Mouse (Mus musculus): ENCODE data around the gene Zcchc17. TPM values are rescaled to one million over a fixed set of nuclear protein-coding genes. Genes with fewer than 3 reads are reported as not detected.

Gene Zcchc17
- polyA plus RNA-seq (2016; fragmentation: Nextera tagmentation; extraction: Ambion mirVana) = 74.1 and 79.6 TPM in 2 replicates

GRCm38 (mm10) chr4:130359486-130360237 lies at the start of gene Zcchc17, which contains the start of gene Snrnp40:
Gene Zcchc17, minus strand, starts transcription at chr4:130359943.
Gene Snrnp40, plus strand, starts transcription at chr4:130360132.
- Histone ChIP-seq H3K9me3 (no peaks in the 10 kb centered on the region), H3K4me2 (replicated peaks) (peak within 1 kb of the TSS; percentile 86), H3K27ac (peak within 1 kb of the TSS; percentile 72), H3K4me3 (peak within 1 kb of the TSS; percentile 89), H3K36me3 (peaks cover 33% of the 10 kb centered on the region), H3K4me1 (peaks cover 15% of the 10 kb centered on the region), H3K9ac (peak within 1 kb of the TSS; percentile 85), H3K27me3 (no peaks in the 10 kb centered on the region)
- WGBS = 2% methylated on average over 49 of the region's 49 CpGs
- ATAC-seq (ENCODE audit: insufficient number of reproducible peaks, insufficient read depth, low FRiP score, low TSS enrichment) = peak; percentile 95

DNA sequence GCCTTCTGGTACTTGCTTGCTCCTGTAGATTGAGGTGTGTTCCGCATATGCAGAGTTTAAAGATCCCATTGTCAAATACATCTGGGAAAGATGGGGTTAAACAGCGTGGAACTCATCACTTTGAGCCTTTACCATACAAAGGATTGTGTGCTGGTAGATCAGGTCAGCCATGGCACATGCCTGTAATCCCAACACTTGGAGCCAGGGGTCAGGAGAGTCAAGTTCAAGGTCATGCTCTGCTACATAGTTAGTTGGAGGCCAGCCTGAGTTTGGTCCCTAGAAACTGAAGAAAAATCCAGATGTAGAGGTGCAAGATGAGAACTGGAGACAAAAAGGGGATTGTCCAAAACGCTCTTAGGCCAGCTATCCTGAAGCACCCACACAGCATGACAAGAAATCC lies 31.5 kb upstream of the Zcchc17 start:
- no peak for ATAC-seq (ENCODE audit: insufficient number of reproducible peaks, insufficient read depth, low FRiP score, low TSS enrichment)
- H3K9ac ChIP-seq = no peak overlapping the region
- no peak overlapping the region for H3K4me2 ChIP-seq (replicated peaks)
- no peaks in the 10 kb centered on the region for H3K9me3 ChIP-seq
- 60% methylated on average over 3 of the region's 3 CpGs for WGBS
- H3K4me3 ChIP-seq = no peak overlapping the region
- no peaks in the 10 kb centered on the region for H3K4me1 ChIP-seq
- peaks cover 40% of the 10 kb centered on the region for H3K36me3 ChIP-seq
- no peaks in the 10 kb centered on the region for H3K27me3 ChIP-seq
- H3K27ac ChIP-seq = no peak overlapping the region

- Histone ChIP-seq H3K36me3 (peaks cover 50% of the 10 kb centered on the region), H3K9me3 (no peaks in the 10 kb centered on the region), H3K27ac (no peak overlapping the region), H3K9ac (no peak overlapping the region), H3K4me2 (replicated peaks) (no peak overlapping the region), H3K4me3 (no peak overlapping the region), H3K4me1 (no peaks in the 10 kb centered on the region), H3K27me3 (no peaks in the 10 kb centered on the region)
- WGBS = 90% methylated on average over 7 of the region's 7 CpGs
- no peak for ATAC-seq (ENCODE audit: insufficient number of reproducible peaks, insufficient read depth, low FRiP score, low TSS enrichment)
These were observed 30.2 kb upstream of the Zcchc17 start for GRCm38 (mm10) chr4:130389927-130390326.

GRCm38 (mm10) chr4:130389496-130389895 lies 29.8 kb upstream of the Zcchc17 start:
- Histone ChIP-seq H3K4me3 (no peak overlapping the region), H3K4me1 (no peaks in the 10 kb centered on the region), H3K27me3 (no peaks in the 10 kb centered on the region), H3K36me3 (peaks cover 54% of the 10 kb centered on the region), H3K4me2 (replicated peaks) (no peak overlapping the region), H3K27ac (no peak overlapping the region), H3K9ac (no peak overlapping the region), H3K9me3 (no peaks in the 10 kb centered on the region)
- WGBS = 77% methylated on average over 6 of the region's 6 CpGs
- no peak for ATAC-seq (ENCODE audit: insufficient number of reproducible peaks, insufficient read depth, low FRiP score, low TSS enrichment)

DNA sequence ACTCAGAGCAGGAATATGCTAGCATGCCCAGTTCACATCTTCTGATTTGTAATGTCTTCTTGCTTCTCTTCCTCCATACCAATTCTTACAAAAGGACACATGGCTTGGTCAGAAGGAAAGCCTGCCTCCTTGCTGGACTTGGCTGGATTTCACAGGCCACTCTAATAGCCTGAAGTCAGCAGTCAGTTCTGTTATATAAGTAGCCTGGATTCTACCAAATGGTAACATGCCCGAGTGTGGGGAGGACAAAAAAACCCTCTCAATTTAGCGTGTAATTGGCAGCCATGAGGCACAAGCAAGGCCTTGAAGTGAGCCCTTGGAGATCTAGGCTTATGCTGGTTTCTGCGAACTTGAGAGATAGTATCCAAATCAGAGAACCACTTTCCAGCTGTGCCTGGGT lies 27.5 kb upstream of the Zcchc17 start:
- no peak overlapping the region for H3K4me2 ChIP-seq (replicated peaks)
- H3K27me3 ChIP-seq = no peaks in the 10 kb centered on the region
- no peak overlapping the region for H3K27ac ChIP-seq
- H3K9ac ChIP-seq = no peak overlapping the region
- H3K36me3 ChIP-seq = peaks cover 75% of the 10 kb centered on the region
- H3K4me3 ChIP-seq = no peak overlapping the region
- no peaks in the 10 kb centered on the region for H3K9me3 ChIP-seq
- 84% methylated on average over 3 of the region's 3 CpGs for WGBS
- no peaks in the 10 kb centered on the region for H3K4me1 ChIP-seq
- ATAC-seq (ENCODE audit: insufficient number of reproducible peaks, insufficient read depth, low FRiP score, low TSS enrichment) = no peak

GRCm38 (mm10) chr4:130380418-130380817 lies 20.7 kb upstream of the Zcchc17 start:
- H3K9ac ChIP-seq = no peak overlapping the region
- WGBS = 89% methylated on average over 2 of the region's 2 CpGs
- H3K4me1 ChIP-seq = no peaks in the 10 kb centered on the region
- ATAC-seq (ENCODE audit: insufficient number of reproducible peaks, insufficient read depth, low FRiP score, low TSS enrichment) = no peak
- H3K36me3 ChIP-seq = peaks cover 84% of the 10 kb centered on the region
- H3K4me3 ChIP-seq = no peak overlapping the region
- no peaks in the 10 kb centered on the region for H3K9me3 ChIP-seq
- H3K27me3 ChIP-seq = no peaks in the 10 kb centered on the region
- H3K27ac ChIP-seq = no peak overlapping the region
- no peak overlapping the region for H3K4me2 ChIP-seq (replicated peaks)

GRCm38 (mm10) chr4:130379181-130379580 lies 19.4 kb upstream of the Zcchc17 start:
- H3K4me3 ChIP-seq = no peak overlapping the region
- H3K4me1 ChIP-seq = no peaks in the 10 kb centered on the region
- 100% methylated on average over 2 of the region's 2 CpGs for WGBS
- H3K27me3 ChIP-seq = no peaks in the 10 kb centered on the region
- H3K27ac ChIP-seq = no peak overlapping the region
- H3K4me2 ChIP-seq (replicated peaks) = no peak overlapping the region
- H3K9me3 ChIP-seq = no peaks in the 10 kb centered on the region
- H3K36me3 ChIP-seq = peaks cover 84% of the 10 kb centered on the region
- no peak overlapping the region for H3K9ac ChIP-seq
- ATAC-seq (ENCODE audit: insufficient number of reproducible peaks, insufficient read depth, low FRiP score, low TSS enrichment) = no peak

- ATAC-seq (ENCODE audit: insufficient number of reproducible peaks, insufficient read depth, low FRiP score, low TSS enrichment) = no peak
- H3K4me2 ChIP-seq (replicated peaks) = no peak overlapping the region
- WGBS = 86% methylated on average over 4 of the region's 4 CpGs
- H3K4me1 ChIP-seq = no peaks in the 10 kb centered on the region
- no peaks in the 10 kb centered on the region for H3K27me3 ChIP-seq
- peaks cover 81% of the 10 kb centered on the region for H3K36me3 ChIP-seq
- no peak overlapping the region for H3K4me3 ChIP-seq
- H3K9ac ChIP-seq = no peak overlapping the region
- no peaks in the 10 kb centered on the region for H3K9me3 ChIP-seq
- H3K27ac ChIP-seq = no peak overlapping the region
These were observed 17.8 kb upstream of the Zcchc17 start for GRCm38 (mm10) chr4:130377500-130377899.

DNA sequence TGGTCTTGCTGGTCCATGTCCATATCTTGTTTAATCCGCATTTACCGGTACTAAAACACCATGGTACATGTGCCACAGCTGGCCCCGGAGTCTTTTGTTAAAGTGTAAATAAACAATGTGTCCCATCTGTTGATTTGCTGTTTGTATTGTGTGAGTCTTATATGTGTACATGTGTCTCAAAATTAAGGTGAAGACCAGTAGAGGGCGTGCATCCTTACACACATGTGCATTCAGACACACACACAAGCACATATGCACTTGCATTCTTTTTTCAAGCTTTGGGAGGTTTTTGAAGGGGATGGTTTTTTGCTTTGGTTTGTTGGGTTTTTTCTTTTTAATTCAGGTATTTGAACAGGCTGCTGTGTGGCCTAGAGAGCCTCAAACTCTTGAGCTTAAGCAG lies 16.9 kb upstream of the Zcchc17 start:
- 89% methylated on average over 4 of the region's 4 CpGs for WGBS
- no peak overlapping the region for H3K4me3 ChIP-seq
- ATAC-seq (ENCODE audit: insufficient number of reproducible peaks, insufficient read depth, low FRiP score, low TSS enrichment) = no peak
- H3K27ac ChIP-seq = no peak overlapping the region
- H3K36me3 ChIP-seq = peaks cover 78% of the 10 kb centered on the region
- no peaks in the 10 kb centered on the region for H3K9me3 ChIP-seq
- no peak overlapping the region for H3K4me2 ChIP-seq (replicated peaks)
- H3K9ac ChIP-seq = no peak overlapping the region
- H3K4me1 ChIP-seq = no peaks in the 10 kb centered on the region
- H3K27me3 ChIP-seq = no peaks in the 10 kb centered on the region

- H3K27ac ChIP-seq = peak overlapping the region; percentile 67
- H3K4me1 ChIP-seq = peaks cover 15% of the 10 kb centered on the region
- peaks cover 36% of the 10 kb centered on the region for H3K36me3 ChIP-seq
- no peaks in the 10 kb centered on the region for H3K27me3 ChIP-seq
- no peak for ATAC-seq (ENCODE audit: insufficient number of reproducible peaks, insufficient read depth, low FRiP score, low TSS enrichment)
- peak overlapping the region; percentile 86 for H3K4me2 ChIP-seq (replicated peaks)
- H3K9me3 ChIP-seq = no peaks in the 10 kb centered on the region
- peak overlapping the region; percentile 89 for H3K4me3 ChIP-seq
- H3K9ac ChIP-seq = peak overlapping the region; percentile 82
- WGBS = under 1% methylated on average over 19 of the region's 19 CpGs
These were observed 471 bp upstream of the Zcchc17 start for GRCm38 (mm10) chr4:130360238-130360590.

DNA sequence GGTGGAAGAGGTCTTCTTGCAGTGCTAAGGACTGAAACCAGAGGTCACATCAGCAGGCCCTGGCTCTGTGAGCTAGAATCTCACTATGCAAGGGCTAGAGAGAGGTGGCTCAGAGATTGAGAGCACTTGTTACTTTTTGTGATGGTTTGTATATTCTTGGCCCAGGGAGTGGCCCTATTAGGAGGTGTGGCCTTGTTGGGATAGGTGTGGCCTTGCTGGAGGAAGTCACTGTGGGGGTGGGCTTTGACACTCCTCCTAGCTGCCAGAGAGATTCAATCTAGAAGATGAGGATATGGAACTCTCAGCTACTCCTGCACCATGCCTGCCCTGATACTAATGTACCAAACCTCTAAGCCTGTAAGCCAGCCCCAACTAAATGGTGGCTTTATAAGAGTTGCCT lies 1.8 kb downstream of the Zcchc17 start:
- H3K4me1 ChIP-seq = peaks cover 15% of the 10 kb centered on the region
- H3K4me3 ChIP-seq = no peak overlapping the region
- no peak overlapping the region for H3K9ac ChIP-seq
- H3K27ac ChIP-seq = no peak overlapping the region
- no peaks in the 10 kb centered on the region for H3K9me3 ChIP-seq
- no peaks in the 10 kb centered on the region for H3K27me3 ChIP-seq
- no peak overlapping the region for H3K4me2 ChIP-seq (replicated peaks)
- ATAC-seq (ENCODE audit: insufficient number of reproducible peaks, insufficient read depth, low FRiP score, low TSS enrichment) = no peak
- H3K36me3 ChIP-seq = peaks cover 34% of the 10 kb centered on the region

- ATAC-seq (ENCODE audit: insufficient number of reproducible peaks, insufficient read depth, low FRiP score, low TSS enrichment) = no peak
- Histone ChIP-seq H3K4me1 (no peaks in the 10 kb centered on the region), H3K4me3 (no peak overlapping the region), H3K36me3 (peaks cover 66% of the 10 kb centered on the region), H3K4me2 (replicated peaks) (no peak overlapping the region), H3K27me3 (no peaks in the 10 kb centered on the region), H3K9me3 (no peaks in the 10 kb centered on the region), H3K27ac (no peak overlapping the region), H3K9ac (no peak overlapping the region)
- 91% methylated on average over 7 of the region's 7 CpGs for WGBS
These were observed 7.2 kb downstream of the Zcchc17 start for GRCm38 (mm10) chr4:130352588-130352987.

Measured in embryonic facial prominence, embryonic 12.5 days (tissue).